Mouse (Mus musculus): ENCODE results near the gene Ick.

GRCm38 (mm10) chr9:78176201-78176727 lies 67.3 kb downstream of the Ick start:
- 0 out of 2 replicates have a peak, but pooled peaks have one; percentile 15 for TF ChIP-seq CTCF (IDR thresholded peaks at IDR 0.05; ENCODE audit: insufficient read depth, low read depth, low read length)
- no peak for TF ChIP-seq POLR2A (IDR thresholded peaks at IDR 0.05; ENCODE audit: insufficient read depth, low read depth, low read length)
